Mouse (Mus musculus) forelimb bud, embryonic 11.5 days (tissue): ENCODE measurements around the gene Clcnkb.

ENCODE experiments used
- DNase-seq: peaks from one replicate; pipeline ENCODE4 v3.0.0-alpha.2; 2012; ENCODE audit warnings: low read depth, low spot score

Clcnkb gene

GRCm38 (mm10) chr4:141405314-141405622 is 10.5 kb downstream of the Clcnkb start:
- DNase-seq = no peak

GRCm38 (mm10) chr4:141404518-141405313 is 11.1 kb downstream of the Clcnkb start:
- DNase-seq = peak; percentile 81

- no peak for DNase-seq
These were observed 15.6 kb downstream of the Clcnkb start for GRCm38 (mm10) chr4:141400171-141400570.

- peak; percentile 28 for DNase-seq
These were observed 17.3 kb downstream of the Clcnkb start, which contains the start of gene Clcnka for GRCm38 (mm10) chr4:141398545-141398944. Gene Clcnka, minus strand, starts transcription at chr4:141398724.

GRCm38 (mm10) chr4:141397861-141398260 is 18.0 kb downstream of the Clcnkb start:
- no peak for DNase-seq

- DNase-seq = no peak
These were observed 21.1 kb downstream of the Clcnkb start for GRCm38 (mm10) chr4:141394751-141395150.

- no peak for DNase-seq
These were observed 24.5 kb downstream of the Clcnkb start for GRCm38 (mm10) chr4:141391293-141391692.

- no peak for DNase-seq
These were observed 26.3 kb downstream of the Clcnkb start for GRCm38 (mm10) chr4:141389366-141390150.

GRCm38 (mm10) chr4:141387933-141388332 is 27.9 kb downstream of the Clcnkb start:
- no peak for DNase-seq

GRCm38 (mm10) chr4:141387093-141387784 is 28.6 kb downstream of the Clcnkb start:
- DNase-seq = peak; percentile 78

- no peak for DNase-seq
These were observed 29.7 kb downstream of the Clcnkb start for GRCm38 (mm10) chr4:141386150-141386549.

GRCm38 (mm10) chr4:141385275-141385674 is 30.5 kb downstream of the Clcnkb start:
- peak; percentile 80 for DNase-seq

- DNase-seq = no peak
These were observed 33.4 kb downstream of the Clcnkb start for GRCm38 (mm10) chr4:141382406-141382805.

- DNase-seq = no peak
These were observed 36.1 kb downstream of the Clcnkb start for GRCm38 (mm10) chr4:141379674-141380073.

GRCm38 (mm10) chr4:141372426-141372825 is 43.4 kb downstream of the Clcnkb start:
- no peak for DNase-seq

- no peak for DNase-seq
These were observed 47.6 kb downstream of the Clcnkb start, which contains the start of gene Fam131c for GRCm38 (mm10) chr4:141367997-141368791. Gene Fam131c, plus strand, starts transcription at chr4:141368220.

GRCm38 (mm10) chr4:141365876-141366275 is 49.9 kb downstream of the Clcnkb start:
- no peak for DNase-seq

- no peak for DNase-seq
These were observed 50.7 kb downstream of the Clcnkb start for GRCm38 (mm10) chr4:141365126-141365525.

GRCm38 (mm10) chr4:141362937-141363548 is 52.8 kb downstream of the Clcnkb start:
- DNase-seq = peak; percentile 80

GRCm38 (mm10) chr4:141360846-141361245 is 55.0 kb downstream of the Clcnkb start:
- DNase-seq = peak; percentile 69

- DNase-seq = no peak
These were observed 56.6 kb downstream of the Clcnkb start for GRCm38 (mm10) chr4:141359222-141359621.
